In the genomic region with DNA sequence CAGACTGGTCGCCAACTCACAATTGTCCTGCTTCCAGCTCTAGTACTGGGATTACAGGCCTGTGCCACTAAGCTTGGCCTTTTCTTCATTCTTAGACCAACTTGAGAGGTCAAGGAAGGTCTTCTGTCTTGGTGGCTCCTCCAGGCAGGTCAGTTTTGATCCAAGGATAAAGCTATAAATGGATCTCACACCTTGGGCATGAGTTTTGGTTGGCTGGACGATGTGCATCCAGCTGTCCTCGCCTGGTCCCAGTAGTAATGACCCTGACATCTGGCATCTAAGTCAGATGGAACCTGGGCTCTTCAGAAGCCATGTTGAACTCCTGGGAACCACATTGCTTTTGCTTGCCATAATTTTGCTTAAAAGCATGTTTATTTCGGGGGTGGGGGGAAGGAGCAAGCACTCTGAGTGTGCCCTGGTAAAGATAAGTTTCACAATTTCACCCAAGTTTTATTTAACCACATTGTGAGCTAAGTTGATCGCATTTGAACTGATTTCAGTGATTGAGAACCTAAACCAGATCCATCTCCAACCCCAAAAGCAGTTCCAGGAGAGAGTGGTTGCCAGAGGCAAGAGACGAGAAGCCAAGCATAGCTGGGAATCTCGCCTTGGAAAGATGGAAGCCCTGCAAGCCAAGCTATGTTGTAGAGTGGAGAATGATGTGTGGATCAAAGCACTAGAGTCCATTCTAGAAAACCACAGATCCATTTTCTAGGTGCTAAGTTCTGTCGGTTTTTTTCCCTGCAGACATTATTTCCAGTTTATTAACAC, we compare ENCODE assay signal across 13 mouse cellular contexts.
"Had no signal": no experiment of that assay in that cellular context is flagged by ENCODE, and none has a peak within 500 bp of the region (broad histone marks: within the 10 kb centered on the region; RNA-seq: fewer than 3 reads in every experiment).

No protein-coding gene starts in this region.

- H3K36me3 ChIP-seq: kidney, embryonic 15.5 days; limb, embryonic 15.5 days; liver, embryonic 12.5 days; midbrain, embryonic 12.5 days had no signal

- H3K27me3 ChIP-seq: kidney, embryonic 15.5 days; limb, embryonic 15.5 days; liver, embryonic 12.5 days; megakaryocyte, embryonic 14.5 days; midbrain, embryonic 12.5 days had no signal

- DNase-seq: kidney, postnatal 14 days; lung, embryonic 14.5 days; lung, postnatal 10 days; right cerebral cortex, adult 18-20 months; spleen, adult 18-20 months; thymus, adult 18-20 months; thymus, postnatal 14 days had no signal

- ATAC-seq: liver, embryonic 12.5 days had no signal

- H3K4me1 ChIP-seq: liver, embryonic 12.5 days; megakaryocyte, embryonic 14.5 days had no signal

- H3K4me3 ChIP-seq: kidney, embryonic 15.5 days; left cerebral cortex, adult 2 months; limb, embryonic 15.5 days; liver, embryonic 12.5 days; megakaryocyte, embryonic 14.5 days; midbrain, embryonic 12.5 days had no signal

- H3K9me3 ChIP-seq: kidney, embryonic 15.5 days; limb, embryonic 15.5 days; liver, embryonic 12.5 days; megakaryocyte, embryonic 14.5 days; midbrain, embryonic 12.5 days had no signal

- H3K27ac ChIP-seq: left cerebral cortex, adult 2 months; limb, embryonic 15.5 days; liver, embryonic 12.5 days; midbrain, embryonic 12.5 days had no signal
